Mouse (Mus musculus) embryonic facial prominence, embryonic 13.5 days (tissue): ENCODE results near the gene Unc80. TPM values are rescaled to one million over a fixed set of nuclear protein-coding genes. Genes with fewer than 3 reads are reported as not detected.

Source experiments
- ATAC-seq: fragments of 200-750 bp; cut with Nextera tagmentation; 2 replicates; pipeline ENCODE4 v1.8.0; 2017; ENCODE audit warnings: low read depth; ENCODE audit not compliant: insufficient number of reproducible peaks, insufficient read depth, low FRiP score, low TSS enrichment
- H3K27ac ChIP-seq: fragments of 300-500 bp; sonication (generic); 2 replicates; pipeline ENCODE4 v1.5.1; 2015; ENCODE audit warnings: moderate library complexity, mild to moderate bottlenecking, inconsistent platforms
- H3K27me3 ChIP-seq: fragments of 300-500 bp; sonication (generic); 2 replicates; pipeline ENCODE4 v1.6.1; 2015; ENCODE audit warnings: mild to moderate bottlenecking, inconsistent platforms
- H3K36me3 ChIP-seq: fragments of 300-500 bp; sonication (generic); 2 replicates; pipeline ENCODE4 v1.6.1; 2015; ENCODE audit warnings: mild to moderate bottlenecking, inconsistent platforms
- H3K4me1 ChIP-seq: fragments of 300-500 bp; sonication (generic); 2 replicates; pipeline ENCODE4 v1.6.1; 2015; ENCODE audit warnings: inconsistent platforms
- H3K4me2 ChIP-seq: fragments of 300-500 bp; sonication (generic); 2 replicates; pipeline ENCODE4 v1.6.1; 2015; ENCODE audit warnings: moderate library complexity, mild to moderate bottlenecking, inconsistent platforms
- H3K4me3 ChIP-seq: fragments of 300-500 bp; sonication (generic); 2 replicates; pipeline ENCODE4 v1.5.1; 2015; ENCODE audit warnings: mild to moderate bottlenecking, inconsistent platforms
- H3K9ac ChIP-seq: fragments of 300-500 bp; sonication (generic); 2 replicates; pipeline ENCODE4 v1.6.1; 2015; ENCODE audit warnings: mild to moderate bottlenecking, inconsistent platforms
- H3K9me3 ChIP-seq: fragments of 300-500 bp; sonication (generic); 2 replicates; pipeline ENCODE4 v1.6.1; 2016; ENCODE audit warnings: inconsistent platforms
- WGBS: fragments of 180-500 bp; shearing (Covaris S2); methylation state at CpG from one replicate; pipeline ENCODE4 v1.1.7; 2015; ENCODE audit warnings: mixed read lengths; 5-methylcytosine and 5-hydroxymethylcytosine counted together
- polyA plus RNA-seq: library from polyadenylated mRNA; unstranded; fragments of >200 nt; fragmentation: Nextera tagmentation; extraction: Ambion mirVana; gene quantifications from 2 replicates; pipeline ENCODE4 v1.2.1, GENCODE M21; 2015

The Unc80 gene
- polyA plus RNA-seq, 1 experiment from 2014 or later, result 0.14 TPM

GRCm38 (mm10) chr1:66646894-66647293, 178.7 kb downstream of the Unc80 start:
- H3K4me2 ChIP-seq, result no peak overlapping the region
- H3K4me1 ChIP-seq, result no peaks in the 10 kb centered on the region
- H3K27ac ChIP-seq, result no peak overlapping the region
- H3K4me3 ChIP-seq, result no peak overlapping the region
- no peaks in the 10 kb centered on the region for H3K27me3 ChIP-seq
- no peak for ATAC-seq
- no peak overlapping the region for H3K9ac ChIP-seq
- no peaks in the 10 kb centered on the region for H3K9me3 ChIP-seq
- H3K36me3 ChIP-seq, result no peaks in the 10 kb centered on the region

DNA sequence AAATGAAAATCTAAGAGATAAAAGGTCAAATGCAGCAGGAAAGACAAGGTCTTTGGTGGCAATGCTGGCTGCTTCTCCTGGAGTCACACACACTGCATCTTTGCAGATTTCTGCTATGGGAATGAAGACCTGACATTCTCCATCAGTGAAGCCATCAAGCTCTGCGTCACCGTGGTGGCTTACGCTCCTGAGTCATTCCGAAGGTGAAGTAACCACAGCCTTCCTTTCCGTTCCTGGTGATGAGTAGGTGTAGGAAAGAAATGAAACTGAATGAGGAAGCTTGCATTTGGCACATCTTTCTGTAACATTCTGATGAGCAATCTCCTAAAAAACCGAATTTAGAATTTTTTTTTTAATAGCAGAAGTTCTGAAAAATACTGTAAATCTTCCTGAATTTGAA, 181.4 kb downstream of the Unc80 start:
- H3K4me3 ChIP-seq, result no peak overlapping the region
- no peaks in the 10 kb centered on the region for H3K36me3 ChIP-seq
- no peak overlapping the region for H3K4me2 ChIP-seq
- no peak for ATAC-seq
- H3K9me3 ChIP-seq, result no peaks in the 10 kb centered on the region
- no peaks in the 10 kb centered on the region for H3K4me1 ChIP-seq
- no peaks in the 10 kb centered on the region; the same call in 1 of the 2 replicates for H3K27me3 ChIP-seq
- H3K9ac ChIP-seq, result no peak overlapping the region
- WGBS, result 88% methylated on average over 6 of the region's 6 CpGs
- H3K27ac ChIP-seq, result no peak overlapping the region

DNA sequence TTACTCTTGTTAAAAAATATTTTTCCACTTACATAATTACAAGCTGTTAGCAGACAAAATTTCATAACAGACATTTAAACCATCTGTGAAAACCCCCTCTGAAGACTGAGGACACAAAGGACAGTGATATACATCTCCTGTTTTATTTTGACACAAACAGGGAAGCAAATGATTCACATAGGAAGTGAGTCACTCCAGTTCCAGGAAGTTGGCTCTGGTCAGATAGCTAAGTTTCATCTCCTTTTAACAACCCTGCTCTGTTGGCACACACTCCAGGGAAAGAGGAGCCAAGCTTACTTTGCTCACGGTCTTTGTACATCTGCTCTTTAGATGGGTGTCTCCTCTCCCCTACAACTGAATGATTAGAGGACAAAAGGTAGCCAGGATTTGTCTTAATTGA, 181.8 kb downstream of the Unc80 start:
- no peak for ATAC-seq
- H3K4me1 ChIP-seq, result no peaks in the 10 kb centered on the region
- H3K27me3 ChIP-seq, result no peaks in the 10 kb centered on the region; the same call in 1 of the 2 replicates
- WGBS, result 62% methylated on average over 1 of the region's 1 CpGs
- H3K4me2 ChIP-seq, result no peak overlapping the region
- no peak overlapping the region for H3K9ac ChIP-seq
- no peaks in the 10 kb centered on the region for H3K9me3 ChIP-seq
- no peaks in the 10 kb centered on the region for H3K36me3 ChIP-seq
- H3K27ac ChIP-seq, result no peak overlapping the region
- no peak overlapping the region for H3K4me3 ChIP-seq

DNA sequence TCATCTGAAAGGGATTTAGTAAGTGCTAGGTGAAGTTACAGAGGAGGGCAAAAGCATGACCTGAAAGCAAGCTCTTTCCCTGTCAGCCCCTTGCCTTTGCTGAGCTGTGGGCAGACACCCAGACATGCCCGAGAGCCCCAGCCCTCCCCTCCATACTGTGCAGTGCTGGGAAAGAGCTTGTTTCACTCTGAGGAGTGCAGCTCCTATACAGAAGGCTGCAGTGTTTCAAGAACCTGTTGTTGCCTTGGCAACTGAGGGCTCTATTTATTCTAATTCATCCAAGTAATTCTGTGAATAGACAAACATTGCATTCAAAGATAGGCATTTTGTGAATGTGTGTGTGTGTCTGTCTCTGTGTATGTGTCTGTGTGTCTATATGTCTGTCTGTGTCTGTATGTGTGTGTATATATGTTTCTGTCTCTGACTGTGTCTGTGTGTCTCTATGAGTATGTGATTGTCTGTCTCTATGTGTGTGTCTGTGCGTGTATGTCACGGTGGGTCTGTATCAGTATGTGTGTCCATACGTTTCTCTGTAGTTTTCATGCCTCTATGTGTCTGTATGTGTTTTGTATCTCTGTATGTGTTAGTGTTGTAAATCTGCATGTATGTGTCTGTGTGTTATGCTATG, 187.1 kb downstream of the Unc80 start:
- Histone ChIP-seq H3K4me1 (no peaks in the 10 kb centered on the region), H3K9me3 (no peaks in the 10 kb centered on the region), H3K9ac (no peak overlapping the region), H3K4me2 (no peak overlapping the region), H3K27me3 (no peaks in the 10 kb centered on the region; the same call in 1 of the 2 replicates), H3K36me3 (no peaks in the 10 kb centered on the region), H3K27ac (no peak overlapping the region), H3K4me3 (no peak overlapping the region)
- WGBS, result 66% methylated on average over 4 of the region's 4 CpGs
- ATAC-seq, result no peak

GRCm38 (mm10) chr1:66655747-66656119, 187.6 kb downstream of the Unc80 start:
- no peaks in the 10 kb centered on the region for H3K36me3 ChIP-seq
- ATAC-seq, result no peak
- no peaks in the 10 kb centered on the region for H3K9me3 ChIP-seq
- H3K9ac ChIP-seq, result no peak overlapping the region
- H3K27ac ChIP-seq, result no peak overlapping the region
- no peaks in the 10 kb centered on the region; the same call in 1 of the 2 replicates for H3K27me3 ChIP-seq
- H3K4me3 ChIP-seq, result no peak overlapping the region
- no peaks in the 10 kb centered on the region for H3K4me1 ChIP-seq
- no peak overlapping the region for H3K4me2 ChIP-seq

GRCm38 (mm10) chr1:66671475-66671874, 203.3 kb downstream of the Unc80 start:
- WGBS, result 68% methylated on average over 7 of the region's 7 CpGs
- Histone ChIP-seq H3K9me3 (no peaks in the 10 kb centered on the region), H3K27ac (no peak overlapping the region), H3K27me3 (no peaks in the 10 kb centered on the region), H3K4me1 (no peaks in the 10 kb centered on the region), H3K36me3 (no peaks in the 10 kb centered on the region), H3K9ac (no peak overlapping the region), H3K4me3 (no peak overlapping the region), H3K4me2 (no peak overlapping the region)
- no peak for ATAC-seq

DNA sequence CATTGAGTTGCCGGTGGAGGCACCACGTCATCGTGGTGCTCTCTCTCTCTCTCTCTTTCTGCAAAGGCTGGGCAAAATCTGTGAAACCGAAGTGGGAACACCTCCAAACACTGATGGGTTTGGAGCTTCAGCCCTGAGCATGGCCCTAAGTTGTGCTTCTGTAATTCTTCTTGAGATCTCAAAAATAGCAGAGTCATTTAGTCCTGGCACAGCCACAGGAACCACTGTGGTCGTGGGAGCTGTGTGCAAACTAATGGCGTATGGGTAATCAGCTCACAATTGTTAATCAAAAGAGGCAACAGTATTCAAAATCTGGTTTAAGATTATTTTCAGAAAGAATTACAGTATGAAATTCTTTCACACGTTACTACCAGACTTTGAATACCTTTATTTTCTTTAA, 204.6 kb downstream of the Unc80 start:
- Histone ChIP-seq H3K9ac (no peak overlapping the region), H3K36me3 (no peaks in the 10 kb centered on the region), H3K9me3 (no peaks in the 10 kb centered on the region), H3K4me3 (no peak overlapping the region), H3K4me2 (no peak overlapping the region), H3K27me3 (no peaks in the 10 kb centered on the region), H3K4me1 (no peaks in the 10 kb centered on the region), H3K27ac (no peak overlapping the region)
- ATAC-seq, result no peak
- WGBS, result 83% methylated on average over 7 of the region's 7 CpGs

DNA sequence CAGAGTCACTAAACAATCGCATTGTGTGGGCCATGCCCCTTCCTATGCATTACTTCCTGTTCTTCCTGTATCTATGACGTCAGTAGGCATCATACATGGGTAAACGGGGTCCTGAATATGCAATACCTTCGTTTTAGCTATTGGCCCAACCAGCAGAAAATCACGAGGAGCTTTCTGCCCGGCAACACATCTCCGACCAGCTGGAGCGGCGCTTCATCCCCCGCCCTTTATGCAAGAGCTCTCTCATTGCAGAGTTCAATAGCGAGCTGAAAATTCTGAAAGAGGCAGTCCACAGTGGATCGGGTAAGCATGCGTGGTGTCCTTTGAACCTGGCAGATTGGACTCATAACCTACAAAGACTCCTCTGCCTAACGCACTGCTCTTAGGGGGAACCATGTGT, 209.8 kb downstream of the Unc80 start:
- H3K4me2 ChIP-seq, result no peak overlapping the region
- no peaks in the 10 kb centered on the region for H3K27me3 ChIP-seq
- H3K9ac ChIP-seq, result no peak overlapping the region
- peaks cover 2% of the 10 kb centered on the region; the same call in 1 of the 2 replicates for H3K4me1 ChIP-seq
- H3K4me3 ChIP-seq, result no peak overlapping the region
- no peaks in the 10 kb centered on the region for H3K36me3 ChIP-seq
- WGBS, result 79% methylated on average over 14 of the region's 14 CpGs
- ATAC-seq, result no peak
- no peak overlapping the region for H3K27ac ChIP-seq
- no peaks in the 10 kb centered on the region for H3K9me3 ChIP-seq

GRCm38 (mm10) chr1:66678662-66679061, 210.5 kb downstream of the Unc80 start:
- Histone ChIP-seq H3K27ac (no peak overlapping the region), H3K4me1 (peaks cover 2% of the 10 kb centered on the region; the same call in 1 of the 2 replicates), H3K9me3 (no peaks in the 10 kb centered on the region), H3K4me3 (no peak overlapping the region), H3K9ac (no peak overlapping the region), H3K36me3 (no peaks in the 10 kb centered on the region), H3K4me2 (no peak overlapping the region), H3K27me3 (no peaks in the 10 kb centered on the region)
- WGBS, result 38% methylated on average over 2 of the region's 2 CpGs
- ATAC-seq, result no peak

- H3K4me1 ChIP-seq, result peaks cover 2% of the 10 kb centered on the region; the same call in 1 of the 2 replicates
- WGBS, result 85% methylated on average over 5 of the region's 5 CpGs
- no peak overlapping the region for H3K27ac ChIP-seq
- no peak for ATAC-seq
- no peak overlapping the region for H3K4me2 ChIP-seq
- no peaks in the 10 kb centered on the region for H3K27me3 ChIP-seq
- H3K4me3 ChIP-seq, result no peak overlapping the region
- H3K9ac ChIP-seq, result no peak overlapping the region
- H3K36me3 ChIP-seq, result no peaks in the 10 kb centered on the region
- H3K9me3 ChIP-seq, result no peaks in the 10 kb centered on the region
Observed at GRCm38 (mm10) chr1:66682974-66683373, 214.8 kb downstream of the Unc80 start.

DNA sequence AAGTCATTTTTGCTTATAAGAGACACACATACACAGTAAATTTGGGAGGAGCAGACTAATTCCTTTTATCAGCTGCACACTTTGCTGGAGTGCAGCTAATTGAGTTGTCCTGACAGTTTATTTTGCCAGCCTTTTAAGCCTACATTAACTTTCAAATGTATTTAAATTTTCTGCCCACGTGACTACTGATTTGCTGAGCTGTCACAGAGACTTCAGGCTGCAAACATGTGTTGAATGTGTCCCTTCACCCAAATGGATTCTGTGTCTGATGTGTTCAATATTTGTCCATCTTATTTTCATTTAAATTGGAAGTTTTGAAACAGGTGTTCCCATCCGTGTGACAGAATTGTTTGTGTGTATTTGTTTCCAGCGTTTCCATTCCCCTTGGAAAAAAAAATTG, 223.6 kb downstream of the Unc80 start:
- ATAC-seq, result no peak
- WGBS, result 70% methylated on average over 3 of the region's 3 CpGs
- H3K27ac ChIP-seq, result no peak overlapping the region

GRCm38 (mm10) chr1:66692308-66692707, 224.1 kb downstream of the Unc80 start:
- no peaks in the 10 kb centered on the region for H3K36me3 ChIP-seq
- no peak overlapping the region for H3K27ac ChIP-seq
- H3K4me2 ChIP-seq, result no peak overlapping the region
- no peak overlapping the region for H3K9ac ChIP-seq
- H3K4me1 ChIP-seq, result no peaks in the 10 kb centered on the region
- 43% methylated on average over 1 of the region's 1 CpGs for WGBS
- no peak for ATAC-seq
- no peaks in the 10 kb centered on the region for H3K27me3 ChIP-seq
- H3K9me3 ChIP-seq, result no peaks in the 10 kb centered on the region
- H3K4me3 ChIP-seq, result no peak overlapping the region

More for the DNA sequence above, 223.6 kb downstream of the Unc80 start:
- Histone ChIP-seq H3K4me1 (no peaks in the 10 kb centered on the region), H3K36me3 (no peaks in the 10 kb centered on the region), H3K9me3 (no peaks in the 10 kb centered on the region), H3K4me3 (no peak overlapping the region), H3K9ac (no peak overlapping the region), H3K27me3 (no peaks in the 10 kb centered on the region), H3K4me2 (no peak overlapping the region)
